Mouse (Mus musculus) layer of hippocampus, adult 2 months (tissue): ENCODE data around the gene Fbxo42. TPM values are rescaled to one million over a fixed set of nuclear protein-coding genes. Genes with fewer than 3 reads are reported as not detected.
A peak's percentile ranks its signal among the peaks of the same experiment; 100 is the strongest.

ENCODE experiments used
- DNase-seq, 2 experiments: peaks; one replicate each; pipeline ENCODE4 v3.0.0; 2022; ENCODE audit warnings: low spot score in 2 of 2
- H3K27ac ChIP-seq: fragments of 200-600 bp; 2 replicates; pipeline ENCODE4 v1.8.1; 2022
- H3K4me3 ChIP-seq: fragments of 200-600 bp; 2 replicates; pipeline ENCODE4 v1.8.1; 2022; ENCODE audit warnings: mild to moderate bottlenecking
- CTCF ChIP-seq: fragments of 200-600 bp; conservative IDR thresholded peaks from 2 replicates; pipeline ENCODE4 v1.8.1; 2022; ENCODE audit warnings: antibody characterized with exemption, mild to moderate bottlenecking, moderate library complexity
- total RNA-seq, 2 experiments: library from RNA; stranded (reverse); gene quantifications; 2 replicates each; pipeline ENCODE4 v1.2.3; 2021

Gene Fbxo42
- total RNA-seq, 2 experiments from 2014 or later, result 21.2 to 22.8 TPM

- no peak for DNase-seq
- TF ChIP-seq CTCF, result peak; percentile 31; the same call in 1 of the 2 replicates
- no peak overlapping the region for H3K4me3 ChIP-seq
Measured at GRCm38 (mm10) chr4:141197686-141198035, 49.9 kb downstream of the Fbxo42 start.

GRCm38 (mm10) chr4:141200906-141201305 is 53.2 kb downstream of the Fbxo42 start:
- TF ChIP-seq CTCF, result no peak
- Histone ChIP-seq H3K4me3 (no peak overlapping the region), H3K27ac (0 out of 2 replicates have a peak overlapping the region, but pooled peaks have one; percentile 3)
- DNase-seq, result no peak

More at GRCm38 (mm10) chr4:141197686-141198035, 49.9 kb downstream of the Fbxo42 start:
- H3K27ac ChIP-seq, result no peak overlapping the region

- TF ChIP-seq CTCF, result no peak
- H3K27ac ChIP-seq, result no peak overlapping the region
- no peak for DNase-seq
- H3K4me3 ChIP-seq, result no peak overlapping the region
Measured at GRCm38 (mm10) chr4:141202192-141202591, 54.5 kb downstream of the Fbxo42 start.

- peak; percentile 56 to 64 for DNase-seq
- peak; percentile 75 for TF ChIP-seq CTCF
- Histone ChIP-seq H3K27ac (no peak overlapping the region), H3K4me3 (no peak overlapping the region)
Measured at GRCm38 (mm10) chr4:141204580-141205061, 56.9 kb downstream of the Fbxo42 start.

- DNase-seq, result no peak
- TF ChIP-seq CTCF, result no peak
- no peak overlapping the region for H3K27ac ChIP-seq
- H3K4me3 ChIP-seq, result no peak overlapping the region
Measured at GRCm38 (mm10) chr4:141207081-141207480, 59.4 kb downstream of the Fbxo42 start.

GRCm38 (mm10) chr4:141210524-141211219 is 63.0 kb downstream of the Fbxo42 start:
- TF ChIP-seq CTCF, result no peak
- Histone ChIP-seq H3K4me3 (peak overlapping the region; percentile 33), H3K27ac (peak overlapping the region; percentile 78)
- no peak for DNase-seq

- no peak for TF ChIP-seq CTCF
- DNase-seq, result no peak
Measured at GRCm38 (mm10) chr4:141211646-141212045, 63.9 kb downstream of the Fbxo42 start.

GRCm38 (mm10) chr4:141212892-141213291 is 65.2 kb downstream of the Fbxo42 start:
- no peak for DNase-seq
- no peak for TF ChIP-seq CTCF
- H3K27ac ChIP-seq, result no peak overlapping the region
- no peak overlapping the region for H3K4me3 ChIP-seq

More at GRCm38 (mm10) chr4:141211646-141212045, 63.9 kb downstream of the Fbxo42 start:
- H3K4me3 ChIP-seq, result no peak overlapping the region
- H3K27ac ChIP-seq, result no peak overlapping the region

- Histone ChIP-seq H3K4me3 (peak overlapping the region; percentile 85), H3K27ac (peak overlapping the region; percentile 76)
- no peak for TF ChIP-seq CTCF
- no peak for DNase-seq
Measured at GRCm38 (mm10) chr4:141213342-141213741, 65.6 kb downstream of the Fbxo42 start.

GRCm38 (mm10) chr4:141213770-141214336 is 66.1 kb downstream of the Fbxo42 start, which contains the start of gene Rsg1:
Gene Rsg1 (plus strand): TSS chr4:141213956.
- DNase-seq, result peak; percentile 94 to 96
- Histone ChIP-seq H3K4me3 (peak within 1 kb of the TSS; percentile 85), H3K27ac (peak within 1 kb of the TSS; percentile 76)
- peak; percentile 39 for TF ChIP-seq CTCF

- Histone ChIP-seq H3K4me3 (peak overlapping the region; percentile 85), H3K27ac (peak overlapping the region; percentile 76)
- peak; percentile 53 for TF ChIP-seq CTCF
- no peak for DNase-seq
Measured at GRCm38 (mm10) chr4:141214337-141214851, 66.7 kb downstream of the Fbxo42 start.

GRCm38 (mm10) chr4:141219583-141220213 is 72.0 kb downstream of the Fbxo42 start:
- no peak overlapping the region for H3K4me3 ChIP-seq
- no peak for DNase-seq
- H3K27ac ChIP-seq, result no peak overlapping the region
- TF ChIP-seq CTCF, result no peak

- H3K27ac ChIP-seq, result no peak overlapping the region
- no peak overlapping the region for H3K4me3 ChIP-seq
- peak; percentile 40 for TF ChIP-seq CTCF
- DNase-seq, result no peak
Measured at GRCm38 (mm10) chr4:141221848-141222247, 74.1 kb downstream of the Fbxo42 start.
